Mouse (Mus musculus): ENCODE data around the gene S100a13. TPM values are rescaled to one million over a fixed set of nuclear protein-coding genes. Genes with fewer than 3 reads are reported as not detected.
A peak's percentile ranks its signal among the peaks of the same experiment; 100 is the strongest.

The S100a13 gene
- polyA plus RNA-seq, 1 experiment from 2014 or later = 54.3 TPM

DNA sequence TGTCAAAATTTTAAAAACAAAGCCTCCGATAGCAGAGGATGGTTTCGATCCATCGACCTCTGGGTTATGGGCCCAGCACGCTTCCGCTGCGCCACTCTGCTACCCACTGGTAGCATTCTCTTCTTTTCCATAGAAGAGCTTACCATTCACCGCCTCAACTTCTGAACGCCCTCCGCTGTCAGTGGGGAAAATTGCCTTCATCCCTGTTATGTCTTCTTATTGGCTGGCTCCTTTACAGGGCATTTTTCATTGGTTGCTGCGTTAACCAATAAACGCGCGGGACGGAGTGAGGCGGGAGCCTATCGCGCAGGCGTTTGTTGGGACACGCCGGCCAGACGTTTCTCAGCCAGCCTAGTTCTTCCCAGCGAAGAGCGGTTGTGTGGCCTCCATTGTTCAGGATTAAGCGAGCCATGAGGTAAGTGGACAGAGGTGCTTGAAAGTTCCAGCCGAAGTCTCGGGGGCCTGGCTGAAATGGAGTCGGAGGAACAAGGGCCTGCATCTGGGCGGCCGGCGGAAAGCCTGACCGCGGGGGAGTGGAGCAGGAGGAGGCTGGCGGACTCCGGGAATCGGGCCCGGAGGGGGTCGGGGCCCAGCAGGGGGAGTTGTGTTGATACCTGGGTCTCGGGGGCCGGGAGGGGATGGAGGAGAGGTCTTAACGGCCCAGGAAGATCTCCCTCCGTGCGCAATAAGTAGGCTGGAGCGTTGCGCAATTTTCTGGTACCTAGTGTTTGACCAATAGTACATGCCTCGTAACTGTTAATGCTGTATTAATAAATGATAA, 38.2 kb upstream of the S100a13 start, which contains the start of gene Ilf2:
Ilf2 (plus strand) TSS at position 296 of the 781 bp plus-strand sequence.
- TF ChIP-seq CTCF (IDR thresholded peaks at IDR 0.05) = peak; percentile 55
- peak; percentile 100 for DNase-seq (ENCODE audit: low read depth, low spot score)
- ATAC-seq = peak; percentile 98
- in situ Hi-C loops (cut with MboI; ENCODE audit: low pct_unique_long_range_greater_than_20kb) = no loop called here
- CTCF ChIA-PET = interaction anchor here (0.7 to 1.0 kb wide), 4 partner anchors 45 to 234 kb away, joined by 3 to 4 read pairs (median 3); no protein-coding TSS in a partner anchor
- POLR2A ChIA-PET = interaction anchor here (0.7 kb wide), 3 partner anchors 152 to 587 kb away, joined by 5 to 6 read pairs (median 5); no protein-coding TSS in a partner anchor
- H3K27me3 ChIP-seq = no peaks in the 10 kb centered on the region

DNA sequence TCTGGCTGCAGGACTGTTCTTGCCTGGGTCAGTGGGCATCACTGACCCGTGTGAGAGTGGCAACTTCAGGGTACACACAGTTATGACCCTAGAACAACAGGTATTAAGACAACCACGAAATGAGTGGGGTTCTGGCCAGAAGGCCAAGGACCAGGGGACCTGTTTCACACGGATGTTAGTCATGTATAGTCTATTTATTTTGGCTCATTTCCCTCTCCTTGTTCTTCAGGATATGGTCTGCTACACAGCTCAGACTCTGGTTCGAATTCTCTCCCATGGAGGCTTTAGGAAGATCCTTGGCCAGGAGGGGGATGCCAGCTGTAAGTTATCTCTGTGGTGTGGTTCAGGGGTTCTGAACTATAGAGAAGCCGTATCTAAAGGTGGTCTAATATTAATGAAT, 27.2 kb upstream of the S100a13 start:
- no peak for TF ChIP-seq CTCF (IDR thresholded peaks at IDR 0.05)
- in situ Hi-C loops (cut with MboI; ENCODE audit: low pct_unique_long_range_greater_than_20kb) = no loop called here
- DNase-seq (ENCODE audit: low read depth, low spot score) = peak; percentile 83
- peak; percentile 17 for ATAC-seq
- H3K27me3 ChIP-seq = no peaks in the 10 kb centered on the region
- ChIA-PET POLR2A (interaction anchor here (0.5 to 2.1 kb wide), 2 partner anchors 22 to 32 kb away, joined by 3 to 7 read pairs; partner anchors contain the start of gene Chtop), CTCF (interaction anchor here (0.6 to 1.6 kb wide), 5 partner anchors 11 to 223 kb away, joined by 3 to 4 read pairs (median 4); no protein-coding TSS in a partner anchor)

- in situ Hi-C loops (cut with MboI; ENCODE audit: low pct_unique_long_range_greater_than_20kb) = no loop called here
- DNase-seq (ENCODE audit: low read depth, low spot score) (no peak), ATAC-seq (no peak)
- TF ChIP-seq CTCF (IDR thresholded peaks at IDR 0.05) = no peak
- POLR2A ChIA-PET = no interaction called here
- CTCF ChIA-PET = interaction anchor here (0.7 to 5.0 kb wide), 4 partner anchors 24 to 220 kb away, joined by 3 to 22 read pairs (median 5); partner anchors contain the start of genes S100a1 and S100a13
- no peaks in the 10 kb centered on the region for H3K27me3 ChIP-seq
Measured at GRCm38 (mm10) chr3:90488576-90488975, 25.7 kb upstream of the S100a13 start.

DNA sequence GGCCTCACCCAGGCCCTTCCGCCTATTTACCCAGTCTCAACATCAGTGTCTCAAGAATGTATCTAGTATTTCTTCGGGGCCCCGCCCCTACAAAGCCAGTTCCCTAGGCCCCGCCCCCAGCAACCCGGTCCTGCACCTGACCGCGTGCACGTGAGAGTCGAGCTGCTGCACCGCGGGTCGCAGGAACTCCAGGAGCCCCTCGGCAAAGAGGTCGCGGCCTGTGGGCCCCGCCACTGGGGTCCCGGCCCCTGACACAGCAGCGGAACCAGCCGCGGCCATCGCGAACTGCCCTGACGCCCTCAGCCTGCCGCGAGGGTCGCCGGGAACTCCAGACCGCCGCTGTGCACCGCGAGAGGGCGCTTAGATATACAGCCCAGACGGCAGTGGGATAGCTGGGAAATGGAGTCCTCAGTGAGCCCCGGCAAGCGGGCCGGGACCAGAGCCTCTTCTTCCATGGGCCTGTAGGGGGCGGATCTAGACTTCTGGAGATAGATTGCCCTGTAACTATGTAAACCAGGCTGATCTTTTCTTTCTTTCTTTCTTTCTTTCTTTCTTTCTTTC, 23.5 kb upstream of the S100a13 start, which contains the start of gene Snapin:
Snapin (minus strand) TSS at position 338 of the 561 bp plus-strand sequence.
- ATAC-seq (peak; percentile 99), DNase-seq (ENCODE audit: low read depth, low spot score) (peak; percentile 92)
- CTCF ChIA-PET = interaction anchor here (0.6 to 5.0 kb wide), 16 partner anchors 11 to 219 kb away, joined by 3 to 48 read pairs (median 5); partner anchors contain the start of genes S100a1, S100a13 and S100a7a
- in situ Hi-C loops (cut with MboI; ENCODE audit: low pct_unique_long_range_greater_than_20kb) = loop anchor here (5.0 kb wide), 1 partner anchor 217 kb away; no protein-coding TSS in a partner anchor
- H3K27me3 ChIP-seq = no peaks in the 10 kb centered on the region
- POLR2A ChIA-PET = interaction anchor here (0.6 to 1.4 kb wide), 5 partner anchors 12 to 124 kb away, joined by 3 read pairs; no protein-coding TSS in a partner anchor
- peak; percentile 100 for TF ChIP-seq CTCF (IDR thresholded peaks at IDR 0.05)

GRCm38 (mm10) chr3:90491350-90491749, 22.9 kb upstream of the S100a13 start:
- in situ Hi-C loops (cut with MboI; ENCODE audit: low pct_unique_long_range_greater_than_20kb) = loop anchor here (5.0 kb wide), 1 partner anchor 216 kb away; no protein-coding TSS in a partner anchor
- CTCF ChIA-PET = interaction anchor here (0.8 to 5.0 kb wide), 14 partner anchors 11 to 219 kb away, joined by 3 to 48 read pairs (median 6); partner anchors contain the start of genes S100a1, S100a13 and S100a7a
- no peak for TF ChIP-seq CTCF (IDR thresholded peaks at IDR 0.05)
- POLR2A ChIA-PET = interaction anchor here (0.6 to 1.4 kb wide), 4 partner anchors 11 to 123 kb away, joined by 3 read pairs; no protein-coding TSS in a partner anchor
- ATAC-seq (no peak), DNase-seq (ENCODE audit: low read depth, low spot score) (no peak)
- no peaks in the 10 kb centered on the region for H3K27me3 ChIP-seq

GRCm38 (mm10) chr3:90493831-90494540, 20.2 kb upstream of the S100a13 start:
- in situ Hi-C loops (cut with MboI; ENCODE audit: low pct_unique_long_range_greater_than_20kb) = loop anchor here (5.0 kb wide), 1 partner anchor 213 kb away; no protein-coding TSS in a partner anchor
- no peak for DNase-seq (ENCODE audit: low read depth, low spot score)
- no peaks in the 10 kb centered on the region for H3K27me3 ChIP-seq
- CTCF ChIA-PET = interaction anchor here (0.7 to 4.9 kb wide), 6 partner anchors 9 to 216 kb away, joined by 3 to 48 read pairs (median 5); partner anchors contain the start of gene S100a7a
- POLR2A ChIA-PET = interaction anchor here (0.9 to 2.1 kb wide), 4 partner anchors 13 to 151 kb away, joined by 3 to 18 read pairs (median 3); partner anchors contain the start of gene Chtop
- ATAC-seq = no peak
- TF ChIP-seq CTCF (IDR thresholded peaks at IDR 0.05) = no peak

DNA sequence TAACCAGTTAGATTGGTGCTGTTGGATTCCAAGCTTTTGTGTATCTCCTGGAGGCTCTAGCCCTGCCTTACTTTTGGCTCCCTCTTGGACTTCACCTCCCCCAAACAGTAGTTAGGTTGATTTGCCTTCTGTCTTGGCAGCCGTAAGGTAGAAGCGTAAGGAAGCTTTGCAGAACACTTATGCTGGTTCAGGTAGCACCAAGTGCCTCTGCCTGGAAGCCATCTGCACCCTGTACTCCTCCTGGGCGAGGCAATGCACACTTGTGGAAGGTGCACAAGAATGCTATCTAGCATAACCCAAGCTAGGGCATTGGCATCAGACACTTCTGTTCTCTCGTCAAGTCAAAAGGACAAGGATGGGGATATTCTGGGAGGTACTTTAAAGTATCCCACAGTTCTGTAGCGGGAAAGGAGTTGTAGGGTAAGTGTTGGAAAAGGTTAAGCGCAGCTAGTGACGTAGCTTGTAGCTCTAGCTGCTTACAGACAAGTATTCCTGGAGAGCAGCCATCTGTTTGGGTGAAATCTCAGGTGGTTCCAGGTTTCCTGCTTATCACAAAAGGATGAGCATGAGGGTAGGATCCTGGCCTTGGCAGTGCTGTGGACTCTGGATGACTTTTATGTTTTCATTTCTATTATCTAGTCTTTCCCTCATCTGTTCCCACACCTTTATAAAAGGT, 18.2 kb upstream of the S100a13 start:
- DNase-seq (ENCODE audit: low read depth, low spot score) = no peak
- in situ Hi-C loops (cut with MboI; ENCODE audit: low pct_unique_long_range_greater_than_20kb) = no loop called here
- no peaks in the 10 kb centered on the region for H3K27me3 ChIP-seq
- ChIA-PET POLR2A (interaction anchor here (2.1 kb wide), 1 partner anchor 13 kb away, joined by 18 read pairs; the partner anchor contains the start of gene Chtop), CTCF (interaction anchor here (0.9 to 2.0 kb wide), 5 partner anchors 9 to 157 kb away, joined by 3 to 10 read pairs (median 3); partner anchors contain the start of gene S100a7a)
- TF ChIP-seq CTCF (IDR thresholded peaks at IDR 0.05) = no peak
- no peak for ATAC-seq

- TF ChIP-seq CTCF (IDR thresholded peaks at IDR 0.05) = no peak
- no peaks in the 10 kb centered on the region for H3K27me3 ChIP-seq
- POLR2A ChIA-PET = interaction anchor here (0.8 to 1.6 kb wide), 3 partner anchors 8 to 45 kb away, joined by 3 to 7 read pairs (median 5); partner anchors contain the start of gene Chtop
- CTCF ChIA-PET = interaction anchor here (0.9 to 2.1 kb wide), 3 partner anchors 10 to 158 kb away, joined by 4 to 10 read pairs (median 4); no protein-coding TSS in a partner anchor
- DNase-seq (ENCODE audit: low read depth, low spot score) = no peak
- in situ Hi-C loops (cut with MboI; ENCODE audit: low pct_unique_long_range_greater_than_20kb) = no loop called here
- ATAC-seq = no peak
Measured at GRCm38 (mm10) chr3:90497597-90497996, 16.6 kb upstream of the S100a13 start.

DNA sequence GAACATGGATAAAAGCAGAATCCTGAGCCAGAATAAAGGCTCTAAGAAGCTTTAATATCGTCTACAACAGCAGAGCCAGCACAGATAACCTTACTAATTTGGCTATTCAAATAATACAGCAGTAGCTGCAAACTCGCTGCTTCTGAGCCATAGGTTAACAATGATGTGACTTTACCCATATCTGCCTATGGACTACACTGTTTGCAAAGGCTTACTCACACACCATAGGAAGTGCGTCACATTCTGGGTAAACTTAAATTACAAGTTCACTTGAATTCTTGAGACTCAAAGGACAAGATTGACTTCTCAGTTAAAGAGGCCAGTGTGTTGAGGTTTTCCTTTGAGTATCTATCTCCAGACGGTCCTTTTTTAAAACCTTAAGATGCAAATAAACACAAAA, 10.8 kb upstream of the S100a13 start:
- ATAC-seq (no peak), DNase-seq (ENCODE audit: low read depth, low spot score) (no peak)
- H3K27me3 ChIP-seq = no peaks in the 10 kb centered on the region
- in situ Hi-C loops (cut with MboI; ENCODE audit: low pct_unique_long_range_greater_than_20kb) = no loop called here
- ChIA-PET CTCF (interaction anchor here (1.5 to 7.6 kb wide), 3 partner anchors 11 to 22 kb away, joined by 4 to 48 read pairs (median 5); partner anchors contain the start of gene Snapin), POLR2A (no interaction called here)
- TF ChIP-seq CTCF (IDR thresholded peaks at IDR 0.05) = no peak

Measured in Patski (cell line).